Mouse (Mus musculus): ENCODE measurements at regions not wholly inside any gene's neighbourhood (a gene's known extent, or its start where the extent isn't known, plus 50 kb on each side); places are given as distances from the start of the nearest gene placed in this dataset.

- peak in 1 of 2 experiments; percentile 24 for DNase-seq
- intact Hi-C loops (cut with DNase I): no loop called here
Observed at GRCm38 (mm10) chr16:42808864-42809263, 66.8 kb upstream of the Zbtb20 start.

- intact Hi-C loops (cut with DNase I): no loop called here
- DNase-seq: no peak
Observed at GRCm38 (mm10) chr16:42807536-42807935, 68.1 kb upstream of the Zbtb20 start.

- DNase-seq: no peak
- intact Hi-C loops (cut with DNase I): no loop called here
Observed at GRCm38 (mm10) chr16:42803609-42804008, 72.1 kb upstream of the Zbtb20 start.

GRCm38 (mm10) chr16:42792571-42792970 lies 83.1 kb upstream of the Zbtb20 start:
- intact Hi-C loops (cut with DNase I): no loop called here
- no peak for DNase-seq

GRCm38 (mm10) chr16:42784712-42785111 lies 91.0 kb upstream of the Zbtb20 start:
- DNase-seq: no peak
- intact Hi-C loops (cut with DNase I): loop anchor here (10.0 kb wide), 1 partner anchor 110 kb away; no protein-coding TSS in a partner anchor

GRCm38 (mm10) chr16:42784031-42784430 lies 91.7 kb upstream of the Zbtb20 start:
- intact Hi-C loops (cut with DNase I): loop anchor here (10.0 kb wide), 1 partner anchor 109 kb away; no protein-coding TSS in a partner anchor
- no peak for DNase-seq

GRCm38 (mm10) chr16:42782091-42782679 lies 93.5 kb upstream of the Zbtb20 start:
- intact Hi-C loops (cut with DNase I): loop anchor here (2.0 to 10.0 kb wide), 3 partner anchors 107 to 591 kb away; no protein-coding TSS in a partner anchor
- DNase-seq: peak; percentile 9 to 40

- peak in 1 of 2 experiments; percentile 7 for DNase-seq
- intact Hi-C loops (cut with DNase I): loop anchor here (2.0 to 10.0 kb wide), 3 partner anchors 107 to 591 kb away; no protein-coding TSS in a partner anchor
Observed at GRCm38 (mm10) chr16:42781096-42782071, 94.3 kb upstream of the Zbtb20 start.

GRCm38 (mm10) chr16:42779957-42780356 lies 95.7 kb upstream of the Zbtb20 start:
- intact Hi-C loops (cut with DNase I): loop anchor here (10.0 kb wide), 1 partner anchor 105 kb away; no protein-coding TSS in a partner anchor
- peak in 1 of 2 experiments; percentile 17 for DNase-seq

- intact Hi-C loops (cut with DNase I): no loop called here
- DNase-seq: no peak
Observed at GRCm38 (mm10) chr16:42772640-42773039, 103.0 kb upstream of the Zbtb20 start.

GRCm38 (mm10) chr16:42770199-42770598 lies 105.5 kb upstream of the Zbtb20 start:
- intact Hi-C loops (cut with DNase I): no loop called here
- DNase-seq: no peak

GRCm38 (mm10) chr16:42748681-42749080 lies 127.0 kb upstream of the Zbtb20 start:
- intact Hi-C loops (cut with DNase I): no loop called here
- DNase-seq: no peak

- peak in 1 of 2 experiments; percentile 1 for DNase-seq
- intact Hi-C loops (cut with DNase I): no loop called here
Observed at GRCm38 (mm10) chr16:42745943-42746675, 129.6 kb upstream of the Zbtb20 start.

GRCm38 (mm10) chr16:42743538-42743937 lies 132.1 kb upstream of the Zbtb20 start:
- DNase-seq: no peak
- intact Hi-C loops (cut with DNase I): no loop called here

- intact Hi-C loops (cut with DNase I): no loop called here
- no peak for DNase-seq
Observed at GRCm38 (mm10) chr16:42743120-42743519, 132.6 kb upstream of the Zbtb20 start.

- no peak for DNase-seq
- intact Hi-C loops (cut with DNase I): no loop called here
Observed at GRCm38 (mm10) chr16:42727826-42728225, 147.9 kb upstream of the Zbtb20 start.

GRCm38 (mm10) chr16:42719915-42720314 lies 155.8 kb upstream of the Zbtb20 start:
- no peak for DNase-seq
- intact Hi-C loops (cut with DNase I): no loop called here

- intact Hi-C loops (cut with DNase I): no loop called here
- no peak for DNase-seq
Observed at GRCm38 (mm10) chr16:42718452-42718851, 157.2 kb upstream of the Zbtb20 start.

- intact Hi-C loops (cut with DNase I): no loop called here
- DNase-seq: no peak
Observed at GRCm38 (mm10) chr16:42717828-42718412, 157.8 kb upstream of the Zbtb20 start.

All from heart, postnatal 14 days (tissue).